Mouse (Mus musculus): Measurements from ENCODE around the gene Tpst1. TPM values are rescaled to one million over a fixed set of nuclear protein-coding genes. Genes with fewer than 3 reads are reported as not detected.
"Not testable (repeated sequence)": the region's sequence is repeated elsewhere in the genome, so short reads cannot be mapped to it uniquely, and the experiment has no call there.

The Tpst1 gene
- polyA plus RNA-seq (2012; rRNA removed) = 19.1 and 22.2 TPM in 2 replicates

DNA sequence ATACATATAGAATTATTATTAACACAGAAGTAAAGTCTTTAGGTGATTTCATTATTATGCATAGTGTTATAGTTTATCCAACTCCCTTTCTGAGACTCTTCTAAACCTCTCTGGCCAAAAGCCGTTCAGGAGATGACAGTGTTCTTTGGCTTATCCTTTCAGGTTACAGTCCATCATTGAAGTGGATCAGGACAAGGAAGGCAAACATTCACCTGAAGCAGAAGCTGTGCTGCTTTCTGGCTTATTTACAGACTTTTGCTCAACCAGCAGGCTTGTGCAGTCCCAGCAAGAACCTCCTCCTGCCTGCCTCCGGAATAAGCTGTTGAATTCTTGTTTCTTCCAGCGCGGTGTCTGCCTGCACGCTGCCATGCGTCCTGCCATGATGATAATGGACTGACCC is at the start of gene Tpst1:
TSS of gene Tpst1 (plus strand) at position 301 of the 400 bp plus-strand sequence.
- DNase-seq (ENCODE audit: low read depth) = no peak

DNA sequence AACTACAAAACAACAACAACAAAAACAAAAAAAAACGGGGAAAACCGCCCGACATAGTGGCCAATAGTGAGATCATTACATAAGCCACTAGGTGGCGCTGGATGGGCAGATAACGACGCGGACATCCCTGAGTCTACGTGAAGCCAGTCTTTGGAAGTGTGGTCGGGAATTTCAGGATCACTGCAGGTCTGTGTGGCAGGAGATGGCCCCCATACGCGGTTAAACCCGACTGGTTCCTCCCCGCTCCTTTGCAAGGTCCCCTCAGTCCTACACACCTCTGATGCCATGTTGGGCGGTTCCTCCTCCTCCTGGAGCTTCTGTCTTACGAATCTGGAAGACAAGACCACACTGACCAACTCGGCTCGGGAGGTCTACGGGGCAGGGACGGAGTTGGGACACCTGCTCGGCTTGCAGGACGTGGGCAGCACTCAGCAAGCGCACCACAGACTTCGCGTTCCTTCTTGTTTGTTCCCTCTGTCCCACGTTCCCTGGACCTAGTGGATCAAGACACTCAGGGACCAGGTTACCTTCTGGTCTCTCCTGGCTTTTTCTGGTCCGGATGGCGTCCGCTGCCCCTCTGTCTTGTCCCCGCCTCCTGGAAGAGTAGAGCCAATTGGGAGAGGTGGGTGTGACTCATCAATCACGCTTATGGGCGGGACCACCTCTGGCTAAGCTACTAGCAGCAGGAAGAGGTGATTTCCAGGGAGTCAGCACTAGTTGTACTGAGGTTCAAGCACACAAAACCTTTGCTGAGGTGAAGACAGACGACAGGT is 49.2 kb upstream of the Tpst1 start:
- peak; percentile 59 for DNase-seq (ENCODE audit: low read depth)

DNA sequence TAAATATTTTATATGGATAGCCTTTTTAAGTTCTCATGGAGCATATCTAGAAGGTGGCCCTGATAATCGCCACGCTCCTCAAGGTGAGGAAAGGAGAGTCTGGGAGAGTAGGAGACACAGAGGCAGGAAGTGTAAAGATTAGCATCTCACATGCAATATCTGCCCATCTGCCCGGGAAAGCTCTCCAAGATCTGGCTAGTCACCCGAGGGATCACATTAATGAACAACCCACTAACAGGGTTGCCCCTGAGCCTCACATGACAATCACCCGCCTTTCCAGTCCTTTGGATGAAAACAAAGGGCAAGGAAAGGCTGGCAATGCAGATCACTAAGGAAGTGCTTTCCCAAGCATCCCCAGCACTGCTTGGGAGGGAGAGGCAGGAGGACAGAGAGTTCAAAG is 46.0 kb upstream of the Tpst1 start:
- no peak for DNase-seq (ENCODE audit: low read depth)

- no peak for DNase-seq (ENCODE audit: low read depth)
Observed at GRCm38 (mm10) chr5:130027696-130028095, 45.4 kb upstream of the Tpst1 start.

GRCm38 (mm10) chr5:130029142-130029897 is 43.8 kb upstream of the Tpst1 start, which contains the start of the genes Asl and Crcp:
Gene Asl (minus strand): TSS chr5:130029247.
Gene Crcp (plus strand): TSS chr5:130029290.
- no peak for DNase-seq (ENCODE audit: low read depth)

DNA sequence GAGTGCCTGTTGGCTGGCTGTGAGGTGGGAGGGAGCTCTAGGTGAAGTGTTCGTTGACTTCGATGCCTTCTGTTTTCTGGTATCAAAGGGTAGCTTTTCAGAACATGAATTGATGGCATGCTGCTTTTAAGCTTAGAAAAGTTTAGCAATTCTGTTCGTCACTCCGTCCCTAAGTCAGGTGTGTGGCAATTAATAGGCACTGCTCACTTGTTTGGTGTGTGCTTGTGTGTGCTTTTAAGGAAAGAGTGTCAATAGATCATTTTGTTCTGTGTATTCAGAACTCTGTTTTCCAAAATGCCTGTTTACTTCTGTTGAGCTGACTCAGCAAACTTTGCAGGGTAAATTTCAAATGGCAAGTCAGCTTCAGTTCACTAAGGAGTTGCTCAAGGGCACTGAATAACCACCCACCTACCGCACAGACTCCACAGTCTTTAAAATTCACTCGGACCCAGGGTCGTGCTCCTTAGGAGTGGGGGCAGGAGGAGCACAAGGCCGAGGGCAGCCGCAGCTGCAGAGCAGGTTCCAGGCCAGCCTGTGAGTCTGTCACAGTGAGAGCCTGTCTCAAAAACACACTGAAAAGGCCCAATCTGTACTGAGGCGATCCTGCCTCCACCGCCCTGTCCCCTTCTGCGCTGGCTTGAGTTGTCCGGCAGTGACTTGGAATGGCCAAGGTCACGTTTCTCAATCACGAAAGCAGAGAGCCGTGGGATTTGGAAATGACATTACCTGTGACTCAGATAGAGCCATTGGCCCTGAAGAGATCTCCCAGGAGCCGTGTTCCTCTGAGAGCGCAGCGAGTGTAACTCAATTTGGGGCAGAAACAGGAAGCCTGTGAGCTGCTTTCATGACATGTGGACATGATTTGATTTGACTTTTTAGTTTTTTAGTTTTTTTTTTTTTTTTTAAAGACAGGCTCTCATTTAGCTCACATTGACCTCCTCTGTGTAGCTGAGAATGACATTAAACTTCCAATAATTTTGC is 41.4 kb upstream of the Tpst1 start:
- no peak for DNase-seq (ENCODE audit: low read depth)

DNA sequence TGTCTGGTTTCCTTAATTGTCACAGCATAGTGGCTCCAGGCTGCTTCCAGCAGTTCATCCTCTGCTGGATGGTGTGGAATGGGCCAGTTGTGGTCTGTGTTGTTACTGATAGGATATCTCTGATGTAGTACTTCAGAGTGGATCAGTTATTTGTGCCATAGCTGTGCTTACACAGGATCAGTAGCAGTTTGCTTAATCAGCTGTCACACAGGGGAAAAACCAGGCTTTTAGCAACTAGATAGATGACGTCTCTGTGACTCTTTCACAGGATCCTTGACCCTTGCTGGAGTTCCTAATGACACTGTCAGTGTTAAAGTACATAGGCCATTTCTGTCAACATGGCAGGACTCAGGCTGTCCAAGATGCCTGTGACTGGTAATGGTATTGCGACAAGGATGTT is 39.3 kb upstream of the Tpst1 start:
- DNase-seq (ENCODE audit: low read depth) = no peak

DNA sequence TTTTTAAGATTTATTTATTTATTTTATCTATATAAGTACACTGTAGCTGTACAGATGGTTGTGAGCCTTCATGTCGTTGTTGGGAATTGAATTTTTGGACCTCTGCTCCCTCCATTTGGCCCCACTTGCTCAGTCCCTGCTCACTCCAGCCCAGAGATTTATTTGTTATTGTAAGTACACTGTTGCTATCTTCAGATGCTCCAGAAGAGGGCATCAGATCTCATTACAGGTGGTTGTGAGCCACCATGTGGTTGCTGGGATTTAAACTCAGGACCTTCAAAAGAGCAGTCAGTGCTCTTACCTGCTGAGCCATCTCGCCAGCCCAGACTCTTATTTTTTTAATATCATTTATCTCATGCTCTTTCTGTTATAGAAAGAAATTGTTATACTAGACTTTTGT is 36.8 kb upstream of the Tpst1 start:
- DNase-seq (ENCODE audit: low read depth) = not testable (repeated sequence)

GRCm38 (mm10) chr5:130037752-130038455 is 35.2 kb upstream of the Tpst1 start:
- no peak for DNase-seq (ENCODE audit: low read depth)

DNA sequence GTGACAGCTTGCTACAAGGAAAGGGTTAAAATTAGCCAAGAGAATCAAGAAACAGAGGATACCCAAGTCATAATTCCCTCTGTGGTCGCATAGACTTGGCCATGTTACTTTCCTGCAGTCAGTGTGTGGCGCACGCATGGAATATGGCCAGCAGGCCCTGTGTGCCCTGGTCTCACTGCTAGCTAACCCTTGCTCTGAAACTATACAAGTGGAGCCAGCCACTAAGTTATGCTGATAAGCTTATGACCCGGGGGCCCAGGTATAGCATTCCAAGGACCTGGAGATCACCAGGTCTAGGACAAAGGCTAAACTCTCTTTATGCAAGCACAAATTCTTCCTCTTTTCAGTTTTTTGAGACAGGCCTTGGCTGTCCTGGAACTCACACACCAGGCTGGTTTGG is 32.3 kb upstream of the Tpst1 start:
- DNase-seq (ENCODE audit: low read depth) = no peak

DNA sequence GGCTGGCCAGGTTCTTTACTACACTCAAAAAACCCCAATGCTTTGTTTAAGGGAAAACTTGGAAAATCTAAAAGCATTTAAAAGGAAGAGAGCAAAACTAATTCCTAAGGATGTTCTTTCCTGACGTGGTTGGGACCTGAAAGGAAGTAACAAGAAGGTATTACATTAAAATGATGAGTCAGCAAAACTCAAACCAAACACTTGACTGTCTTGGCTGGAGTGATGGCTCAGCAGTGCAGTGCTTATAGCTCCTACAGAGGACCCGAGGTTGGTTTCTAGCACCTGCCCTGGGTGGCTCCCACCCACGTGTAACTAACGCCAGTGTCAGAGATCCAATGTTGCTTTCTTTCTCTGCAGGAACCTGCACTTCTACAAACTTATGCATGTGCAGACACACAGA is 31.9 kb upstream of the Tpst1 start:
- DNase-seq (ENCODE audit: low read depth) = no peak

DNA sequence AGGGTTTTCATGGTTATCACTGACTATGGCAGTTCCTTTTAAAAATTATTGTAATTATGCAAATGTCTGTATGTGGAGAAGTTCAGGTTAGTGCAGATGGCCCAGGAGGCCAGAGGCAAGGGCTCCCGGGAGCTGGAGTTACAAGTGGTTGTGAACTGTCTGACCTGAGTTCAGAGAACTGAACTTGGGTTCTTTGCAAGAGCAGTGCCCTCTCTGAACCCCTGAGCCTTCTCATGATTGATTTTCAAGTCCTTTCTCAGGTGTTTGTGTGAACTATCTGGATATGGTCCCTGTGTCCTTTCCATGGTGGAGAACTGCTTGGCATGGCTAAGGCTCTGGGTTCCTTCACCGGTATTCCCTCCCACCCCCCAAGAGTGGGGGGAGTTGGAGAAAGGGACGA is 29.4 kb upstream of the Tpst1 start:
- DNase-seq (ENCODE audit: low read depth) = no peak

DNA sequence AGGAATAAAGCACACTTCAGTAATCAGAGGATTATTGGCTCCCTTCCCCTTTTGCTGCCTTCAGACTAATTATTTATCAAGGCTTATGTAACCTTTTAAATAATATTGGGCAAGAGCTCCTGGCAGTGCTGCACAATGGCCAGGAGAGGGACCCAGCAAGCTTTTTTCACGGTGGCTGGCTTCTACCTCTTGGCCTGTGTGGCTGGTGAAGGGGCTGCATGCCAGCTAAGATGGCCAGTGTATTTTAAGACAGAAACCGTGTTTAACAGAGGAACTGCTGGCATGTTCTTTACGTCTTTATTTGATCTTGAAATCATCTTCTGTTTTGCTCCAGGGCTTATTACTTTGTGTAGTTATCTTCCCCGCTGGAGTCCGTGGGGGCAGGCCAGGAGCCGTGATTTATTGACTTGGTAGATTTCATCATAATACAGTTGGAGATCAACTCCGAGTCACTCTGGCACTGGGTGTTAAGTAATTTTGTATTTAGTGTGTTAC is 28.9 kb upstream of the Tpst1 start:
- DNase-seq (ENCODE audit: low read depth) = peak; percentile 75

DNA sequence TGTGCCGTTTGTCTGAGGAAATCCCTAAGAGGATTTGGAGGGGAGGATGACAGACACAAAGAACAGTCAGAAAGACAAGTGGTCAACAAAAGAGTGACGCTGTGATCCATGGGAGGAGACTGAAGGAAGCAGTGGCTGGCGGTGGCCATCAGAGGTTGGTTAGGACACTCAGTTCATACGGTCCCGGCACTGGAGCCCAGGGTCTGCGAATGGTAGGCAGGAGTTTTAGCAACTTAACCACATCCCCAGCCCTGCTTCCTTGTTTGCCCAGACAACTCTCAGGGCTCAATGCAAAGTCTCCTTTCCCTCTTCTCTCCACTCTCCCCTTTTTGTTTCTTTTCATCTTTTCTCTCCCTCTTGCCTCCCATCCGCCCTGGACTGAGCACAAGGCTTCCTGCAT is 27.0 kb upstream of the Tpst1 start:
- no peak for DNase-seq (ENCODE audit: low read depth)

GRCm38 (mm10) chr5:130046589-130046988 is 26.5 kb upstream of the Tpst1 start:
- DNase-seq (ENCODE audit: low read depth) = no peak

GRCm38 (mm10) chr5:130047013-130047412 is 26.1 kb upstream of the Tpst1 start:
- no peak for DNase-seq (ENCODE audit: low read depth)

- DNase-seq (ENCODE audit: low read depth) = no peak
Observed at GRCm38 (mm10) chr5:130048786-130049520, 24.2 kb upstream of the Tpst1 start.

- DNase-seq (ENCODE audit: low read depth) = no peak
Observed at GRCm38 (mm10) chr5:130050416-130050815, 22.7 kb upstream of the Tpst1 start.

DNA sequence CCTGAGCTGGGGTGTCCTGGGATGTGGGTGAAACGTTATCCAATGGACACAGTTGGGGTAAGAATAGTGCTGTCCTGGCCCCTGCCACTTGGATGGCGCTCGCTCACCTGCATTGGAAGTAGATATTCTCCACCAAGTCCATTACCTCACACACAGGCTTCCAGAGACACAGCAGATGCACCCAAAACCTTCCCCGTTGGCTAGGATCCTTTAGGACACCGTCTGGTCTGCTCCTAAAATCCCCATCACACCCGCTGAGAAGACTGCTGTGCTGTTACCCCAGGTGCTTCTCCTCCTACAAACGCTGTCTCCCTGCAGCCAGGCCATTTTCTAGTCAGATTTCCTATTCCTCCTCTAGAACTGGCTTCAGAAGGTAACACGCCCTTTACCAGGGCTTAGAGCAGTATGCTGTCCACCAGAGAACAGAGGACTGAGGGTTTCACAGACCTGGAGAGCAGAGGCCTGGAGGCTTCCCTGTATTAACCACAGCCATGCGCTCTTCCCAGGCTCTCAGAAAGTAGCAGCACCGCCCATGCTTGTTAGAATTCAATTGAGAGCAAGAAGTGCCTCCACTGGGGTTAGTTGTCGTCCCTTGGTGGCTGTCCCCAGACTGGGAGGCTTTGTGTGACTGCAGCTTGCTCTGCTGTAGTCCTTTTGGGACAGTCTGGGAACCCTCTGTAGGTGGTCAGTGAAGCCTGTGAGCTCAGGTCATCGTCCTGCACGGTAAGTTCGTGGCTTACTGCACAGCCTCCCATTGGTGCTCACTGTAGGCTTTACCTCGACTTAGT is 21.9 kb upstream of the Tpst1 start:
- no peak for DNase-seq (ENCODE audit: low read depth)

- no peak for DNase-seq (ENCODE audit: low read depth)
Observed at GRCm38 (mm10) chr5:130052510-130052909, 20.6 kb upstream of the Tpst1 start.
